Mouse (Mus musculus) B cell, adult 67 days (primary cell): Measurements from ENCODE around the gene Gpr107. TPM values are rescaled to one million over a fixed set of nuclear protein-coding genes. Genes with fewer than 3 reads are reported as not detected.

Experiments
- total RNA-seq, 2 experiments: library from RNA; stranded (reverse); gene quantifications; 4 replicates each; pipeline ENCODE4 v1.2.4; 2023

The Gpr107 gene
- 100 to 1,000 TPM in 1 of 2 experiments, 10 to 100 TPM in 1; 92.6 to 104 TPM for total RNA-seq

DNA sequence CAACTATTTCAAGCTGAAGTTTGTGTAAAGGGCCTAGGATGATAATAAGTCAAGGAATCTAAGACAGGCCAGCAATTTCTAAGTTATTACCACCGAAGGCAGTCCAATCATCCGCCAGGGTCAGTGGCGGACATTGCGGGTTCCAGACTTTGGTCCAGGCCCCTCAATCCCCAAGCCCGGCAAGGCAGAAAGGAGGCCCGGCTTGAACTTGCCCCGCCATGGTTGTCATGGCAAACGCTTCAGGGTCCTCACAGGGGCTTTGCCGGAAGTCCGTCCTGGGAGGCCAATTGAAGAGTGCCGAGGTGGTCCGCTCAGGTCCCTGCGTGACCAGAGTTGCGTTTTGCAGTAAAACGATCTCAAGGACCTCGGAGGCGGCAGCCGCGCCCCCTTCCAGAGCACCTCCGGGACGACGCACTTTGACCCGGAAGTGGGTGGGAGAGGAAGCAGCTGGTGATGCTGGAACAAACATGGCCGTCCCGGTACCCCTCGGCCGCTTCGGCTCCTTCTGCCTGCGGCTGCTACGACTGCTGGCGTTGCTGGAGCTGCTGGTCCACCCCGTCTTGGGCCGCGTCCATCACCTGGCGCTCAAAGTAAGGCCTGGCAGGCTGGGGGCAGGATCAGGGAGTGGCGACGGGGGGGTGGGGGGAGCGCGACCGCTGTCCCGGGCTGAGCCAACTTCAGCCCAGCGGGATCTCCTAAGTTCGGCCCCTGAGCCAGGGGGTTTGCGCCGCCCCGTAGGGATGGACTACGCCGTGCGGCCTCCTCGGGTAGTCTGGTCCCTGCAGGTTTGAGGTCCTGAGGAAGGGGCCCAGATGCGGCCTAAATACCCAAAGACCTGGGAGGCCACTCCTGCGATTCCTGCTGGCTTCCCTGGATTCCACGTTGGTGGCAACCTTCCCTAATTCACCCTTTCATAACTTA lies at the start of gene Gpr107:
Gpr107 (plus strand) TSS at position 425 of the 921 bp plus-strand sequence.

DNA sequence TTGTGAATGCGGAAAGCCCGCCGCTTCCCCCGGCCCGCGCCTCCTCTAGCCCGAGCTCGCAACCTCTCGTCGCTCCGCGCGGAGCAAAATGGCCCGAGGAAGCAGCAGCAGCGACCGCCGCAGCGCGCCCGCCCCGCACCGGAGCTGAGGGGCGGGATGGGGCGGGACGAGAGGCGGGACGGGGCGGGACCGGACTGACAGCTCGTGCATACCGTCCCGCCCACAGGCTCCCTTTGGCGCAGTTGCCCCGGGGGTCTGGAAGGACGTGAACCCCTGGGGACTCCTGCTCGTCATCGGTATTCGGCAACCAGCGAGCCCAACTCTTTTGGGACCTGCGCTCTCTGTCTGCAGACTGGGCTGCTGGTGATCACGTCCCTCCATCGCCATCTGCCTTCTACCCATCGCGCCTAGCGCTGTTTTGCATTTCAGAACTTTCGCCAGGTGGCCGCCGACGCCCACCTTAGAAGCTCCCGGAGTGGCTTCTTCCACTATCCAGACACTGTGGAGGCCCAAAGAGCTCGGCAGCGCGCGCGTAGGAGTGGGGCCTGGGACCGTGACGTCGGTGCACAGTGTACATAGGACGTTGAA lies 10.2 kb upstream of the Gpr107 start, which contains the start of gene Fnbp1:
Fnbp1 (minus strand) TSS at position 142 of the 588 bp plus-strand sequence.

DNA sequence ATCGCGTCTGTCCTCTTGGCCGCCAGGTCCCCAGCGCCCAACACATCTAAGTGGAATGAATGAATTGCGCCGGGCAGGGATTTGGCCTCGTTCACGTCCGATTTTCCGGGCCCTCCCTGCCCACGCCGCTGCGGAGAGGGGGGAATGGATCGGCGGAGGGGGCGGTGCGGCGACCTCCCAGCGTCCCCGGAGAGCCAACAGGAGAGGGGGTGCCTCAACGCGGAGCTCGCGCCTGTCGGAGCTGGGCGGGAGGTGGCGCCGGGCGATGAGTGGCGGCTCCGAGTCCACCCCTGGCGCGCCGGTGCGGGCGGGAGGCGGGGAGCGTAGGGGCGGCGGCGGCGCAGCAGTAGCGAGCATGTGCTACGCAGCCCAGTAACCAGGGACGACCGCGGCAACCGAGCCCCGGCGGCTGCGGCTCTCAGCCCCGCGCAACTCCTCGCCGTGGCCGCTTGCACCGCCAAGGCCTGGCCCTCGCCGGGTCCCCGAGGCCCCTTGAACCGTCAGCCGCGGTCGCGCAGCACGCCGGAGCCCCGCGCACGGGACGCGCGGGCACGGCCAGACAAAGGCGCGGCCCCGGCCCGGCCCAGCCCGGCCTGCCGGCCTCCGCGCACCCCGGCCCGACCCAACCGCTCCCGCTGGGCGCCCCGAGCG lies 93.5 kb downstream of the Gpr107 start, which contains the start of gene Ncs1:
Ncs1 (plus strand) TSS at position 333 of the 651 bp plus-strand sequence.

Other genes with a start within 250 kb of the Gpr107 start
- not detected for gene Ptges, start 222.5 kb upstream of the Gpr107 start, total RNA-seq
- 10 to 100 TPM; 55.9 to 67.6 TPM for gene Tor1b, start 199.4 kb upstream of the Gpr107 start, total RNA-seq
- gene Tor1a, start 184.4 kb upstream of the Gpr107 start, total RNA-seq = 10 to 100 TPM; 45.7 to 54.5 TPM
- 100 to 1,000 TPM; 113 to 118 TPM for gene BC005624, start 170.1 kb upstream of the Gpr107 start, total RNA-seq
- 10 to 100 TPM; 20.3 to 27.3 TPM for gene Usp20, start 170.0 kb upstream of the Gpr107 start, total RNA-seq
- gene Fnbp1, start 10.3 kb upstream of the Gpr107 start, total RNA-seq = 100 to 1,000 TPM; 184 to 202 TPM
- gene Ncs1, start 93.5 kb downstream of the Gpr107 start, total RNA-seq = not detected
- not detected for gene Hmcn2, start 162.1 kb downstream of the Gpr107 start, total RNA-seq